Mouse (Mus musculus) heart, embryonic 13.5 days (tissue): ENCODE measurements around the gene Gm10306. TPM values are rescaled to one million over a fixed set of nuclear protein-coding genes. Genes with fewer than 3 reads are reported as not detected.

Experiments used
- ATAC-seq: fragments of 200-750 bp; cut with Nextera tagmentation; 2 replicates; pipeline ENCODE4 v1.8.0; 2017; ENCODE audit warnings: moderate TSS enrichment; ENCODE audit not compliant: insufficient number of reproducible peaks, low FRiP score, low TSS enrichment; ENCODE audit errors: extremely low read depth
- H3K27ac ChIP-seq: fragments of 300-500 bp; sonication (generic); replicated peaks from 2 replicates; pipeline ENCODE4 v1.5.1; 2015; ENCODE audit warnings: moderate library complexity, mild to moderate bottlenecking, inconsistent platforms
- H3K27me3 ChIP-seq: fragments of 300-500 bp; sonication (generic); replicated peaks from 2 replicates; pipeline ENCODE4 v1.6.1; 2015; ENCODE audit warnings: mild to moderate bottlenecking, inconsistent platforms
- H3K36me3 ChIP-seq: fragments of 300-500 bp; sonication (generic); 2 replicates; pipeline ENCODE4 v1.6.1; 2015; ENCODE audit warnings: mild to moderate bottlenecking, inconsistent platforms
- H3K4me1 ChIP-seq: fragments of 300-500 bp; sonication (generic); 2 replicates; pipeline ENCODE4 v1.6.1; 2015; ENCODE audit warnings: inconsistent platforms
- H3K4me2 ChIP-seq: fragments of 300-500 bp; sonication (generic); 2 replicates; pipeline ENCODE4 v1.6.1; 2015; ENCODE audit warnings: inconsistent platforms, mild to moderate bottlenecking, moderate library complexity
- H3K4me3 ChIP-seq: fragments of 300-500 bp; sonication (generic); 2 replicates; pipeline ENCODE4 v1.5.1; 2015; ENCODE audit warnings: moderate library complexity, mild to moderate bottlenecking, inconsistent platforms
- H3K9ac ChIP-seq: fragments of 300-500 bp; sonication (generic); 2 replicates; pipeline ENCODE4 v1.6.1; 2015; ENCODE audit warnings: inconsistent platforms, mild to moderate bottlenecking, moderate library complexity
- H3K9me3 ChIP-seq: fragments of 300-500 bp; sonication (generic); 2 replicates; pipeline ENCODE4 v1.6.1; 2016; ENCODE audit warnings: inconsistent platforms
- WGBS: fragments of 180-500 bp; shearing (Covaris S2); methylation state at CpG from one replicate; pipeline ENCODE4 v1.1.7; 2015; ENCODE audit warnings: mixed read lengths; 5-methylcytosine and 5-hydroxymethylcytosine counted together
- polyA plus RNA-seq: library from polyadenylated mRNA; unstranded; fragments of >200 nt; fragmentation: Nextera tagmentation; extraction: Ambion mirVana; gene quantifications from 2 replicates; pipeline ENCODE4 v1.2.1, GENCODE M21; 2015

Gene Gm10306
- polyA plus RNA-seq = not detected in 2 replicates

DNA sequence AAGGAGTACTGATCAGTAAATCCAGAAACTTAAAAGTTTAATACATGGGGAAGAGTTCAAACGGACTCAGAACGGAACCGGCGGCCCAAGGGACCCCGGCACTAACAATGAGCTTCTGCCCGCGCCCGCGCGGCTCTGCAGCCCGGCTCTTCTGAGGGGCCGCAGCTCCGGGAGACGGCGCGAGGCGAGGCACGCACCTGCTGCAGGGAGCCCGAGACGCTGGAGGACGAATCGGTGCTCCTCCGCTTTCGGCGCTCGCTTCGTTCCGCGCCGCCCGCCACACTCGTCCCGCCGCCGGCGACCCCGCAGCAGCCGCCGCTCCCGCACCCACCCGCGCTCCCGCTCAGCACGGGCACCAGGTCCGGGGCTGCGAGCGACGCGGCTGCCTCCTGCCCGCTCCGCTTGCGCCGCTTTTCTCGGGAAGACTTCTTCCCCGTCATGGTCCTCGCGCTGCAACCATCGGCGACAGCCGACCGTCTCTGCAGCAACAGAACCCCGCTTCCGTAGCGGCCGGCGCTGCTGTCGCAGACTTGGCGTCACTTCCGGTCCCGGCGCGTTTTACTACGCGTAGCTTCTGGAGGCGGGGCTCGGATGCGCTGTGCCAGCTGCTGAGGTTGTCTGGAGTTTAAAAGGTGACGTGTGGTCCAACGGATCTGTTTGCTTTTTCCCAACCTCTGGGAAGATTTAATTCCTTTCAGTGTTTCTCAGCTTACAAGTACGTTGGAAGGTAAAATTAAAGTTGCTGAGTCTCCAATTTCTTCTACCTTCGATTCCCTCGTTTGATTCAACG lies at the start of gene Gm10306, which contains the start of gene Caap1:
TSS of gene Gm10306 (plus strand) at position 282 of the 790 bp plus-strand sequence.
TSS of gene Caap1 (minus strand) at position 532 of the 790 bp plus-strand sequence.
- H3K27ac ChIP-seq = peak within 1 kb of the TSS; percentile 73
- H3K27me3 ChIP-seq = no peaks in the 10 kb centered on the region
- WGBS = 2% methylated on average over 83 of the region's 83 CpGs
- H3K9ac ChIP-seq = peak within 1 kb of the TSS; percentile 92
- no peaks in the 10 kb centered on the region for H3K36me3 ChIP-seq
- H3K4me1 ChIP-seq = peaks cover 10% of the 10 kb centered on the region
- peak within 1 kb of the TSS; percentile 81 for H3K4me3 ChIP-seq
- ATAC-seq = peak; percentile 94
- no peaks in the 10 kb centered on the region for H3K9me3 ChIP-seq
- peak within 1 kb of the TSS; percentile 75 for H3K4me2 ChIP-seq

DNA sequence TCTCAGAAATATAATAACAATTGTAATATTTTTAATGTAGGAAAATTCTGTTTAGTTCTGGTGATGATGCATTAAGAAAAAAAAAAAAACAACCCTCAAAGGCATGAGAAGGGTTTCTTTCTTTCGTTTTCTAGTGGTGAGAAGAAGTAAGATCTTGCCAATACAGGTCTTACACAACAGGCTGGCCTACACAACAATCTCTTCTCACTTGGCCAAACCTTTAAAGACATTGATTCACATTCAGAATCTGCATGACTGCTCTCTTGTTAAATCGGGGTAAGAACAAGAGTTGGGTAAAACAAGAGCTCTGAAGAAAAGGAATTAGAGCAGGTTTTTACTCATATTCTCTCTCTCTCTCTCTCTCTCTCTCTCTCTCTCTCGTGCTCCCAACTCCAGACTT lies 41.0 kb upstream of the Gm10306 start:
- Histone ChIP-seq H3K4me3 (no peak overlapping the region), H3K4me2 (no peak overlapping the region), H3K27ac (no peak overlapping the region), H3K9me3 (no peaks in the 10 kb centered on the region), H3K4me1 (no peaks in the 10 kb centered on the region), H3K36me3 (peaks cover 25% of the 10 kb centered on the region), H3K9ac (no peak overlapping the region), H3K27me3 (no peaks in the 10 kb centered on the region)
- WGBS = 85% methylated on average over 3 of the region's 3 CpGs
- ATAC-seq = no peak

DNA sequence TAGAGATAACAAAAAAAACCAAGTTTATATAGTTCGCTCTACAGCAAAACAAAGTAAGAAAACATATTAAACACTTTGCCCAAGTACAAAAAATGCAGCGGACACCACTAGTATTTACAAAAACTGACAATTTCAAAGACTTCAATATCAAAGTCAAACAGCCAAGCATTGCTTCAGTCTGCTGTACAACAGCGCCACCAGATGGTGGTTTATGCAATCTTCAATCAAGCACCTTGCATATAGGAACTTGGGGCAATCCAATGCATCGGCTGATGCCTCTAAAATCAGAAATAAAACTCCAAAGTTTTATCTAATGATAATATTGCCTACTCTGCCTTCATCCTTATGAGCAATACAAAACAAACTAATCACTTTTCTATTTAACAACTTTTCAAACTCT lies 38.7 kb upstream of the Gm10306 start:
- no peaks in the 10 kb centered on the region for H3K27me3 ChIP-seq
- no peak overlapping the region for H3K4me2 ChIP-seq
- peaks cover 12% of the 10 kb centered on the region for H3K36me3 ChIP-seq
- ATAC-seq = no peak
- H3K4me3 ChIP-seq = no peak overlapping the region
- WGBS = 63% methylated on average over 4 of the region's 4 CpGs
- no peaks in the 10 kb centered on the region for H3K4me1 ChIP-seq
- H3K27ac ChIP-seq = no peak overlapping the region
- no peaks in the 10 kb centered on the region for H3K9me3 ChIP-seq
- H3K9ac ChIP-seq = no peak overlapping the region

DNA sequence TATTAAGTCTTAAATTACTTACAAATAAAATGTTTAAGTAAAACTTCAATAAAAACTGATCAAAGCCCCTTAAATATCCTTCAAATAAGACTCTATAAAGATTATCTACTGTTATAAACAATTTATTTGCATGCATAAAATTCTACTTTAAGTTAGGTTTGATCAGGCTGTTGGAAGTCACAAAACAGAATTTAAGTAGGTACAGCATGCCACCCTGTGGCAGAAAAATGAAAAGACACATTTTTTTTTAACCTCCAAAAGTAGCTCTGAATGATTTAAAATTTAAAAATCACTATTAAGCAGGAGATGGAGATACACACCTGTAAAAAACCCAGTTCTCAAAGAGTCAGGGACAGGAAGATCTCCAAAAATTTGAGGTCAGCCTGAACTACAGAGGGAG lies 33.0 kb upstream of the Gm10306 start:
- ATAC-seq = no peak

DNA sequence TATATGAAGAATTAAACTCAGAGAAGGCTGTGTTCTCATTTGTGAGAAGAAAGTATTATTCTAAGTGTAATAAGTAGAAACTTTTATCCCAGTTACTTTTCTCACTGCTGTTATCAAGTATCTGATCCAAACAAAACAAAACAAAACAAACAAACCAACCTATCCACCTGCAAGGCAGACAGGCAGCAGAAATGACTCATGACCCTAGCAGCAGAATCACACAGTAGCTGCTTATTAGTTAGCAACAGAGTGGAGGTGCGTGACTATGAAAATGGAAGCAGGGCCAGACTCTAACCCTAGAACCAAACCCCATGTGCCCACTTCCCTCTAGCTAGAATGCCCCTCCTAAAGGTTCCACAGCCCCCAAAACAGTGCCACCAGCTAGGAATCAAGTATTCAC lies 26.9 kb upstream of the Gm10306 start:
- WGBS = 92% methylated on average over 1 of the region's 1 CpGs
- Histone ChIP-seq H3K4me3 (no peak overlapping the region), H3K4me1 (no peaks in the 10 kb centered on the region), H3K9me3 (no peaks in the 10 kb centered on the region), H3K9ac (no peak overlapping the region), H3K36me3 (0 out of 2 replicates have a peak, but pooled peaks cover 3% of the 10 kb centered on the region), H3K27me3 (no peaks in the 10 kb centered on the region), H3K4me2 (no peak overlapping the region), H3K27ac (no peak overlapping the region)
- ATAC-seq = no peak

More for the DNA sequence above, 33.0 kb upstream of the Gm10306 start:
- H3K36me3 ChIP-seq = 0 out of 2 replicates have a peak, but pooled peaks cover 3% of the 10 kb centered on the region
- no peak overlapping the region for H3K27ac ChIP-seq
- H3K9me3 ChIP-seq = no peaks in the 10 kb centered on the region
- no peaks in the 10 kb centered on the region for H3K27me3 ChIP-seq
- no peak overlapping the region for H3K9ac ChIP-seq
- no peaks in the 10 kb centered on the region for H3K4me1 ChIP-seq
- no peak overlapping the region for H3K4me3 ChIP-seq
- H3K4me2 ChIP-seq = no peak overlapping the region

DNA sequence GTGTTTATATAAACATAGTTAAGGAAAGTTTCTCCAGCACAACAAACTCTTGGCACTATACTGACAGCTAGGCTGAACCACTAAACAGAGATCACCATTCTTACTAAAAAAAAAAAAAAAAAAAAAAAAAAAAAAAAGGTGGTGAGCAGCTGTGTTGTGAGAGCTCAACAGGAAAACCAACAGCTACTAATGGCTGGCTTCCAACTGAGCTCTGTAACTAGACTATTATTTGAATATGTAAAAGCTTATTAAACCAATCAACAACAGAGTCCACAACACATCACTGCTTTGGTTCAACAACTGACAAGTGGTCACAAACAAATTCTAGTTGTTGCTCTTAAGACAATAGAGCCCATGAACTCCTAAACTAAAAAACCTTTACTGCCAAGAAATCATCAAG lies 23.1 kb upstream of the Gm10306 start:
- H3K36me3 ChIP-seq = peaks cover 21% of the 10 kb centered on the region
- H3K27me3 ChIP-seq = no peaks in the 10 kb centered on the region
- no peak overlapping the region for H3K4me3 ChIP-seq
- H3K9ac ChIP-seq = no peak overlapping the region
- H3K4me2 ChIP-seq = no peak overlapping the region
- H3K4me1 ChIP-seq = no peaks in the 10 kb centered on the region
- no peaks in the 10 kb centered on the region for H3K9me3 ChIP-seq
- no peak for ATAC-seq
- no peak overlapping the region for H3K27ac ChIP-seq

DNA sequence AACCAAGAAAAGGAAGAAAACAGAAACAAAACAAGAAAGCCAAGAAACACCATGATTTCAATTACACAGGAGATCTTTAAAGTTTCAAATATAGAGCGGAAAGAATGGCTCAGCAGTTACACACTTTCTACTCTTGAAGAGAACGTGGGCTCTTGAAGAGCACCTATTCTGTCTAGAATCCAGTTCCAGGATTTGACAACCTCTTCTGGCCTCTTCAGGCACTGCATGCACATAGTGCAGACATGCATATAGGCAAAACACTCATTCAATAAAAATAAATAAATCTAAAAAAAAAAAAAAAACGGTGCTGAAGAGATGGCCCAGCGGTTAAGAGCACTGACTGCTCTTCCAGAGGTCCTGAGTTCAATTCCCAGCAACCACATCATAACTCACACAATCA lies 13.3 kb upstream of the Gm10306 start:
- H3K4me2 ChIP-seq = no peak overlapping the region
- H3K36me3 ChIP-seq = peaks cover 65% of the 10 kb centered on the region
- H3K4me1 ChIP-seq = no peaks in the 10 kb centered on the region
- H3K9ac ChIP-seq = no peak overlapping the region
- no peaks in the 10 kb centered on the region for H3K27me3 ChIP-seq
- H3K27ac ChIP-seq = no peak overlapping the region
- ATAC-seq = no peak
- no peak overlapping the region for H3K4me3 ChIP-seq
- 84% methylated on average over 4 of the region's 4 CpGs for WGBS
- H3K9me3 ChIP-seq = no peaks in the 10 kb centered on the region

DNA sequence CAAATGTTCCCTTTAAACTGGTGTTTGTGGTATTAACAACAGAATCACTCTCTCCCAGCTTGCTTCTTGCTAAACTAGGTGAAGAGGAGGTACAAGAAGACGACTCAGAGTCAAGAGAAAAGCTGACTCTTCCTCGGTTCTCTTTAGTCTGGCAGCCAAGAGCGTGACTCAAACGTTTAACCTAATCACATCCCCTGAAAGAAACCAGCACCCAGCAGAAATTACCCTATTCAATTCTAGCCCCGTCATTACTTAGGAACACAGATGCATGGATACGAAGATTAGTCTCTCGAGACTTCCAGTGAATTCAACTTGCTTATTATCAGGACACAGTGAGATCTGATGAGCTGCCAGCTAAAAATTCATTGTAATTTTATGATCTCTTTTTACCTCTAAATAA lies 12.0 kb upstream of the Gm10306 start:
- Histone ChIP-seq H3K27ac (no peak overlapping the region), H3K36me3 (peaks cover 56% of the 10 kb centered on the region), H3K4me1 (no peaks in the 10 kb centered on the region), H3K4me2 (no peak overlapping the region), H3K4me3 (no peak overlapping the region), H3K9ac (no peak overlapping the region), H3K9me3 (no peaks in the 10 kb centered on the region), H3K27me3 (no peaks in the 10 kb centered on the region)
- WGBS = 81% methylated on average over 7 of the region's 7 CpGs
- no peak for ATAC-seq

DNA sequence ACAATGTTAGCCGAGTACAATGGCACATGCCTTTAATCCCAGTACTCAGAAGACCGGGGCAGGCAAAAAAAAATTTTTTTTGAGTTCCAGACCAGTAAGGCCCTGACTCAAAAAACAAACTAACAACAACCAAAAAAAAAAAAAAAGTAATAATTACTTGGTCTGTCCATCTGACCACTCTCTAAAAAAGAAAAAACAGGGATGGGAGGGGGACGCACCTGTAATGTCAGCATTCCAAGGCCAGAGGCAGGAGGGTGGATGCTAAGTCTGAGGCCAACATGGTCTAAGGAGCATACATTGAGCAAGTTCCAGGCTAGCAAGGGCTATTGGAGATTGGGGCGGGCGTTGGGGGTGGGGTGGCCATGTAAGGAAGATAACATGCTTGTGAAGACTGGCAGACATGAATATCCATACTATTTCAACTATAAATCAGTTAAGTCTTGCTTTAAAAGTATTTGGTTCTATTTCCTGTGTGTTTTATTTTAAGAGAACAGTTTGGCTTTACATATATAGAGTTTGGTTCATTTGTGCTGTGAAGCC lies 1.3 kb upstream of the Gm10306 start:
- Histone ChIP-seq H3K27me3 (no peaks in the 10 kb centered on the region), H3K9ac (no peak overlapping the region), H3K36me3 (peaks cover 2% of the 10 kb centered on the region; the same call in 1 of the 2 replicates), H3K27ac (no peak overlapping the region), H3K4me1 (peaks cover 10% of the 10 kb centered on the region), H3K9me3 (no peaks in the 10 kb centered on the region), H3K4me2 (peak overlapping the region; percentile 75), H3K4me3 (peak overlapping the region; percentile 81)
- no peak for ATAC-seq
- 80% methylated on average over 5 of the region's 5 CpGs for WGBS

DNA sequence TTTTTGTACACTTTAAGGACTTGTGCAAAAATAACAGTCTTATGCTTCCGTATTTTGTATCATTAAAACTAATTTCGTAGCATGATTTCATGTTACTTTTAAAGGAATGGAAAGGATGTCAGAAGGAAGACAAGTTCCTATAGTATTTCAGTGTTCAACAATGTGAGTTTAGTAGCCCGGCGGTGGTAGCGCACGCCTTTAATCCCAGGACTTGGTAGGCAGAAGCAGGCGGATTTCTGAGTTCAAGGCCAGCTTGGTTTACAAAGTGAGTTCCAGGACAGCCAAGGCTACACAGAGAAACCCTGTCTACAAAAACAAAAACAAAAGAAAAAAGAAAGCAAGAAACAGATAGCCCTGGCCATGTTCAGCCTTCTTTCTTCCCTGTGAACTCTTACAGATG lies 799 bp downstream of the Gm10306 start:
- no peak overlapping the region for H3K9ac ChIP-seq
- ATAC-seq = no peak
- no peaks in the 10 kb centered on the region for H3K36me3 ChIP-seq
- H3K27me3 ChIP-seq = no peaks in the 10 kb centered on the region
- H3K27ac ChIP-seq = peak overlapping the region; percentile 73; the same call in 1 of the 2 replicates
- peak overlapping the region; percentile 81 for H3K4me3 ChIP-seq
- WGBS = 79% methylated on average over 7 of the region's 7 CpGs
- peaks cover 10% of the 10 kb centered on the region for H3K4me1 ChIP-seq
- no peaks in the 10 kb centered on the region for H3K9me3 ChIP-seq
- H3K4me2 ChIP-seq = peak overlapping the region; percentile 75

DNA sequence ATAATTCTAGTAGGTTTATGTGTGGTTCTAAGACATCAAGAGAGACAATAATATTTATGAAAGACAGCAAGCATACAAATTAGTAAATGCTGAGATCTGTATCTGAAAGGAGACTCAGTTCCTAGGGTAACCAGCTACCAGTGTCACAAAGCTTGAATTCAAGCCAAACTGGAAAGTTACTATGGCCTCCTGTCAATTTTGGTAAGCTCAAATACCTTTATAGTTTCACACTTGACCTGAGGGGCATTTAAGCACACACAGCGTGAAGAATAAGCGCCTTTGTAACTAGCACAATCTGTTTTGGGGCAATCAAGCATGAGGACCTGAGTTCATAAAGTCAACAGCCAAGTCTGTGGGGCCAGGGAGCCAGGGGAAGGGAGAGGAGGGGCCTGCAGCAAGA lies 2.9 kb downstream of the Gm10306 start:
- H3K27me3 ChIP-seq = no peaks in the 10 kb centered on the region
- 66% methylated on average over 2 of the region's 2 CpGs for WGBS
- no peak overlapping the region for H3K27ac ChIP-seq
- no peaks in the 10 kb centered on the region for H3K36me3 ChIP-seq
- no peak overlapping the region for H3K4me2 ChIP-seq
- ATAC-seq = no peak
- H3K9me3 ChIP-seq = no peaks in the 10 kb centered on the region
- H3K4me3 ChIP-seq = no peak overlapping the region
- peaks cover 10% of the 10 kb centered on the region for H3K4me1 ChIP-seq
- no peak overlapping the region for H3K9ac ChIP-seq

DNA sequence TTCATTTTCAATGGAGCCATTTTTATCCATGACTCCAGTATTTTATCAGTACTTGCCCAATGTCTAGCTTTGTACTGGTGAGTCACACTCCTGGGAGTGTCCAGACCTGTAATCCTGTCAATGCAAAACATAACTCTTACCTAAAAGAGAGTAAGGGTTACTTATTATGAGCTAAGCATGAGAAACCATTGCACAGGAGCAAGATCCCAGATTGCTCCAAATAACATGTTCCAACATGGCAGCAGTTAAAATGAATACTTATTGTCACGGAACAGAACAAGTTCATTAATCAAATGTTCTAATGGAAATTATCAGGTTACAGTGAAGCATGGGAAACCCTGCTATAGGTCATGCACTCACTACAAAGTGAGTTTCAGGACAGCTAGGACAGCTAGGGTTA lies 4.0 kb downstream of the Gm10306 start:
- no peaks in the 10 kb centered on the region for H3K27me3 ChIP-seq
- no peak overlapping the region for H3K4me3 ChIP-seq
- 72% methylated on average over 1 of the region's 1 CpGs for WGBS
- H3K4me2 ChIP-seq = no peak overlapping the region
- H3K36me3 ChIP-seq = no peaks in the 10 kb centered on the region
- H3K9ac ChIP-seq = no peak overlapping the region
- H3K4me1 ChIP-seq = peaks cover 5% of the 10 kb centered on the region
- ATAC-seq = no peak
- H3K9me3 ChIP-seq = no peaks in the 10 kb centered on the region
- no peak overlapping the region for H3K27ac ChIP-seq
